Mouse (Mus musculus) heart, embryonic 15.5 days (tissue): ENCODE data around the gene Tmem72. TPM values are rescaled to one million over a fixed set of nuclear protein-coding genes. Genes with fewer than 3 reads are reported as not detected.

Source experiments
- ATAC-seq: fragments of 200-750 bp; cut with Nextera tagmentation; replicated peaks from 2 replicates; pipeline ENCODE4 v1.8.0; 2017; ENCODE audit warnings: low read depth, moderate TSS enrichment; ENCODE audit not compliant: insufficient number of reproducible peaks, insufficient read depth, low FRiP score
- H3K27ac ChIP-seq: fragments of 300-500 bp; sonication (generic); 2 replicates; pipeline ENCODE4 v1.5.1; 2015; ENCODE audit warnings: mild to moderate bottlenecking, inconsistent platforms
- H3K27me3 ChIP-seq: fragments of 300-500 bp; sonication (generic); 2 replicates; pipeline ENCODE4 v1.6.1; 2015; ENCODE audit warnings: inconsistent platforms
- H3K36me3 ChIP-seq: fragments of 300-500 bp; sonication (generic); 2 replicates; pipeline ENCODE4 v1.6.1; 2015; ENCODE audit warnings: mild to moderate bottlenecking, inconsistent platforms
- H3K4me1 ChIP-seq: fragments of 300-500 bp; sonication (generic); replicated peaks from 2 replicates; pipeline ENCODE4 v1.6.1; 2015; ENCODE audit warnings: inconsistent platforms
- H3K4me2 ChIP-seq: fragments of 300-500 bp; sonication (generic); 2 replicates; pipeline ENCODE4 v1.6.1; 2015; ENCODE audit warnings: inconsistent platforms, mild to moderate bottlenecking, moderate library complexity
- H3K4me3 ChIP-seq: fragments of 300-500 bp; sonication (generic); 2 replicates; pipeline ENCODE4 v1.5.1; 2015; ENCODE audit warnings: mild to moderate bottlenecking, inconsistent platforms
- H3K9ac ChIP-seq: fragments of 300-500 bp; sonication (generic); 2 replicates; pipeline ENCODE4 v1.6.1; 2015; ENCODE audit warnings: mild to moderate bottlenecking, inconsistent platforms
- H3K9me3 ChIP-seq: fragments of 300-500 bp; sonication (generic); replicated peaks from 2 replicates; pipeline ENCODE4 v1.6.1; 2016; ENCODE audit warnings: inconsistent platforms
- WGBS: fragments of 180-500 bp; shearing (Covaris S2); methylation state at CpG from one replicate; pipeline ENCODE4 v1.1.7; 2015; ENCODE audit warnings: mixed read lengths; 5-methylcytosine and 5-hydroxymethylcytosine counted together
- polyA plus RNA-seq: library from polyadenylated mRNA; unstranded; fragments of >200 nt; fragmentation: Nextera tagmentation; extraction: Ambion mirVana; gene quantifications from 2 replicates; pipeline ENCODE4 v1.2.1, GENCODE M21; 2015

Tmem72 gene
- polyA plus RNA-seq, 1 experiment from 2014 or later = 0.04 TPM

DNA sequence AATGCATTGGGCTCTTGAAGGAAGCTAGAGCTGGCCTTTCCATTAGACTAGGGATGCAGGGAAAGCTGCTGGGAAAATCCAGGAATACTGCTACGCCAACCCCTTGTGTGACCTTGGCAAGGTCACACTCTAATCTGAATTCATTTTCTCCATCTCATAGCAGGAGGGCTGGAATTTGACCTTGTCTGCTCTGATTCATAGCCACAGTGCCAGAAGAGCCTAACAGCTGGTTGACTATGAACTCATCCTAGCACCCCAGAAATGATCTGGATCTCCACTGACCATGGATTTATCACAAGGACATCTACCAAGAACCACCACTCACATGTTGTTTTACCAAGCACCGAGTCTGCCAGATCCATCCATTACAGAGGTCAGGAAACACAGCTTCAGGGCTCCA lies 1.5 kb downstream of the Tmem72 start:
- no peaks in the 10 kb centered on the region for H3K27me3 ChIP-seq
- H3K9ac ChIP-seq = no peak overlapping the region
- WGBS = 67% methylated on average over 2 of the region's 2 CpGs
- H3K9me3 ChIP-seq = no peaks in the 10 kb centered on the region
- ATAC-seq = no peak
- no peak overlapping the region for H3K4me3 ChIP-seq
- H3K27ac ChIP-seq = 0 out of 2 replicates have a peak overlapping the region, but pooled peaks have one; percentile 9
- H3K4me2 ChIP-seq = no peak overlapping the region
- H3K36me3 ChIP-seq = no peaks in the 10 kb centered on the region
- H3K4me1 ChIP-seq = peaks cover 26% of the 10 kb centered on the region

GRCm38 (mm10) chr6:116714576-116714975 lies 2.1 kb downstream of the Tmem72 start:
- Histone ChIP-seq H3K4me2 (no peak overlapping the region), H3K27ac (peak overlapping the region; percentile 31; the same call in 1 of the 2 replicates), H3K4me1 (peaks cover 26% of the 10 kb centered on the region), H3K4me3 (no peak overlapping the region), H3K36me3 (no peaks in the 10 kb centered on the region), H3K9me3 (no peaks in the 10 kb centered on the region), H3K9ac (no peak overlapping the region), H3K27me3 (no peaks in the 10 kb centered on the region)
- WGBS = 65% methylated on average over 5 of the region's 5 CpGs
- no peak for ATAC-seq

GRCm38 (mm10) chr6:116713966-116714365 lies 2.7 kb downstream of the Tmem72 start:
- Histone ChIP-seq H3K9ac (no peak overlapping the region), H3K4me3 (no peak overlapping the region), H3K4me1 (peaks cover 24% of the 10 kb centered on the region), H3K36me3 (no peaks in the 10 kb centered on the region), H3K9me3 (no peaks in the 10 kb centered on the region), H3K27me3 (no peaks in the 10 kb centered on the region), H3K27ac (no peak overlapping the region), H3K4me2 (no peak overlapping the region)
- no peak for ATAC-seq
- 76% methylated on average over 3 of the region's 3 CpGs for WGBS

DNA sequence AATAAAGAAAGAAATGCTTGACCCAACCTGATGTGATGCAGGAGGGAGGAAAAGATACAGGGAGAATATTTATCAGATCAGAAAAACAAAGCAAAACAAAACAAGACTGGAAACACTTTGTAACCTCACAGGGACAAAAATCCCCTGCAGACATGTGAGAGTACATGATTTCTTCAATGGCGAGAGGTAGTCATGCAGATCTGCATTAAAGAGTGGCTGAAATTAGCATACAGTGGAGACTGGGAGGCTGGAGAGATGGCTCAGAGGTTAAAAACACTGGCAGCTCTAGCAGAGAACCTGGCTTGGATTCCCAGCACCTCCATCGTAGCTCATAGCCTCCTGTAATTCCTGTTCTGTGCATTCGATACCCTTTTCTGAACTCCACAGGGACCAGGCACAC lies 4.2 kb downstream of the Tmem72 start:
- Histone ChIP-seq H3K36me3 (no peaks in the 10 kb centered on the region), H3K4me1 (peaks cover 21% of the 10 kb centered on the region), H3K4me3 (no peak overlapping the region), H3K9ac (no peak overlapping the region), H3K27me3 (no peaks in the 10 kb centered on the region), H3K4me2 (no peak overlapping the region), H3K27ac (no peak overlapping the region), H3K9me3 (no peaks in the 10 kb centered on the region)
- no peak for ATAC-seq
- WGBS = 90% methylated on average over 3 of the region's 3 CpGs

DNA sequence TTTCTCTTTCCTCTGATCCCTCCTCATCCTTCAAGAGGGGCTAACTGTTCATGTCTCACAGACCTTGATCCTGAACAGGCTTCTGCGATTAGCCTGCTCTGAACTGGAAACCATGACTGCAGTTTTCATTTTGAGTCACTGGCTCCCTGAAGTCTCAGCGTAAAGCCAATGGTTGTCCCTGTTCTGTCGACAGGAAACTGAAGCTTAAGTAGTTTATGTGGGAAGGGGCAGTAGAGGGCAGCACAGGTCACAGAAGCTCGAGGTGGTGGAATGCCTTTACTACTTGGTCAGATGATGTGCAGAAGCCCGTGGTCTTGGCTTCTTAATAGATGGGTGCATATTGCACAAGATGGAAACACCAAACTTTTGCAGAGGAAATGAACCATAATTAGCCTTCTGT lies 4.7 kb downstream of the Tmem72 start:
- H3K4me3 ChIP-seq = no peak overlapping the region
- no peak for ATAC-seq
- H3K9ac ChIP-seq = no peak overlapping the region
- no peaks in the 10 kb centered on the region for H3K9me3 ChIP-seq
- H3K4me2 ChIP-seq = no peak overlapping the region
- whole genome bisulfite sequencing = 12% methylated on average over 5 of the region's 5 CpGs
- no peak overlapping the region for H3K27ac ChIP-seq
- peaks cover 21% of the 10 kb centered on the region for H3K4me1 ChIP-seq
- no peaks in the 10 kb centered on the region for H3K27me3 ChIP-seq
- no peaks in the 10 kb centered on the region for H3K36me3 ChIP-seq

GRCm38 (mm10) chr6:116704320-116704719 lies 12.4 kb downstream of the Tmem72 start:
- 70% methylated on average over 6 of the region's 6 CpGs for WGBS
- Histone ChIP-seq H3K4me3 (no peak overlapping the region), H3K4me2 (no peak overlapping the region), H3K9me3 (no peaks in the 10 kb centered on the region), H3K9ac (no peak overlapping the region), H3K27ac (no peak overlapping the region), H3K27me3 (no peaks in the 10 kb centered on the region), H3K36me3 (no peaks in the 10 kb centered on the region), H3K4me1 (no peaks in the 10 kb centered on the region)
- ATAC-seq = no peak

- no peak overlapping the region for H3K9ac ChIP-seq
- no peak for ATAC-seq
Observed at GRCm38 (mm10) chr6:116700821-116701220, 15.9 kb downstream of the Tmem72 start.

GRCm38 (mm10) chr6:116697896-116698425 lies 18.8 kb downstream of the Tmem72 start:
- Histone ChIP-seq H3K9me3 (no peaks in the 10 kb centered on the region), H3K9ac (no peak overlapping the region), H3K4me1 (no peaks in the 10 kb centered on the region), H3K36me3 (no peaks in the 10 kb centered on the region), H3K4me2 (no peak overlapping the region), H3K27ac (no peak overlapping the region), H3K4me3 (no peak overlapping the region), H3K27me3 (0 out of 2 replicates have a peak, but pooled peaks cover 3% of the 10 kb centered on the region)
- 75% methylated on average over 4 of the region's 4 CpGs for WGBS
- no peak for ATAC-seq

More at GRCm38 (mm10) chr6:116700821-116701220, 15.9 kb downstream of the Tmem72 start:
- Histone ChIP-seq H3K27me3 (0 out of 2 replicates have a peak, but pooled peaks cover 3% of the 10 kb centered on the region), H3K4me1 (no peaks in the 10 kb centered on the region), H3K9me3 (no peaks in the 10 kb centered on the region), H3K4me3 (no peak overlapping the region), H3K36me3 (no peaks in the 10 kb centered on the region), H3K4me2 (no peak overlapping the region), H3K27ac (no peak overlapping the region)

DNA sequence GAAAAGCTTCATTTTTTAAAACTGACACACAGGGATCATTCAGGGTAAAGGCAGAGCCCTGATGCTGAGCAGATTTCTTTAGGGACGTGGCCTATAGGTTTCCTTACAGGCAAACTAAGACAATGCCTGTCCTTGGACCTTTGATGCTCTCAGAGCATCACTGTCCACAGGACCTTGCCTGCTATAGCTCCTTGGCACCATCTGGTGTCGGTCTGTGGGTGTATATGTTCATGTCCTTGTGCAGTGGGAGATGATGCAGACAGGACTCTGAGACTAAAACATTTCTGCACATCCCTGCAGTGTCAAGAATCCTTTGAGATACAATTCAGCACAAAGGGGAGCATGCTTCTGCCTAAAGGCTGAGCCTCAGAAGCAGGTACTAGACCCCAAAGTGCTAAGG lies 19.3 kb downstream of the Tmem72 start:
- Histone ChIP-seq H3K27me3 (0 out of 2 replicates have a peak, but pooled peaks cover 3% of the 10 kb centered on the region), H3K4me3 (no peak overlapping the region), H3K4me2 (no peak overlapping the region), H3K9me3 (no peaks in the 10 kb centered on the region), H3K27ac (no peak overlapping the region), H3K36me3 (no peaks in the 10 kb centered on the region), H3K9ac (no peak overlapping the region), H3K4me1 (no peaks in the 10 kb centered on the region)
- no peak for ATAC-seq
- WGBS = 57% methylated on average over 2 of the region's 2 CpGs

GRCm38 (mm10) chr6:116694346-116694745 lies 22.4 kb downstream of the Tmem72 start:
- Histone ChIP-seq H3K4me2 (no peak overlapping the region), H3K4me1 (no peaks in the 10 kb centered on the region), H3K36me3 (no peaks in the 10 kb centered on the region), H3K4me3 (no peak overlapping the region), H3K9ac (no peak overlapping the region), H3K27me3 (0 out of 2 replicates have a peak, but pooled peaks cover 3% of the 10 kb centered on the region), H3K9me3 (no peaks in the 10 kb centered on the region), H3K27ac (no peak overlapping the region)
- WGBS = 58% methylated on average over 3 of the region's 3 CpGs
- ATAC-seq = no peak

DNA sequence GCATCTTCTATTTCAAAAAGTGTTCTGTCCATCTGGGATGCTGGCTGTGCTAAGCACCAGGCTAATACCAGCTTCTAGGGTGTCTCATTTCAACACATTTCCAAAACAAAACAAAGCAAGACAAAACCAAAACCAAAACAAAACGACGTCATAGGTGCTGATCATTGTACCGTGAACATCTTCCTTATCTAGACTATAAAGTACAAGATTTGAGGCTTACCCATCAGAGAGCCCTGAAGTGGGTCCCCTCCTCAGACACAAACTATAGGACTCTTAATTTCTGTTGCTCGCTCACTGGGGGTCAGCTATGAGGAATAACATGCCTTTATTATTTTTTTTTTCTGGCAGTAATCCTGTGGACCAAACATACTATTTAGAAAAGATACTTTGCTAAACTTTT lies 23.1 kb downstream of the Tmem72 start:
- whole genome bisulfite sequencing = 76% methylated on average over 4 of the region's 4 CpGs
- H3K4me3 ChIP-seq = no peak overlapping the region
- no peak overlapping the region for H3K4me2 ChIP-seq
- no peak overlapping the region for H3K9ac ChIP-seq
- H3K4me1 ChIP-seq = no peaks in the 10 kb centered on the region
- H3K9me3 ChIP-seq = no peaks in the 10 kb centered on the region
- no peak overlapping the region for H3K27ac ChIP-seq
- H3K36me3 ChIP-seq = no peaks in the 10 kb centered on the region
- ATAC-seq = no peak
- 0 out of 2 replicates have a peak, but pooled peaks cover 3% of the 10 kb centered on the region for H3K27me3 ChIP-seq

DNA sequence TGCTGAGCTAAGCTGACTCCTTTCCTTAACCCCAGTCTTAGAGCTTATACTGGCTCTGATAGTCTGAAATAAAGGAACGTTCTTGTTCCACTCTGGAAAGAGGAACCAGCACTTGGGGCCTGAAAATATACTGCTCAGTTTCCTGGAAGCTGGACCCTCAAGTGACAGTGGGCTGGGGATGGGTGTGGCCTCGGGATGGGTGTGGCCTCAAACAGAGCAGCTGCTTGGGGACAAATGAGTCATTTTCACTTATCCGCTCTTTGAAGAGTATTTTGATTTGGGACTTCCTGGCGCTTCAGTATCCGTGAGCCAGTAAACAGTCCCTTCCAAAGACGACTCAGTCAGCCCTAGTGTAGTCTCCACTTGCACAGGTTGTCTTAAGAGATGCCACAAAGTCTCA lies 34.4 kb downstream of the Tmem72 start:
- Histone ChIP-seq H3K9me3 (no peaks in the 10 kb centered on the region), H3K36me3 (no peaks in the 10 kb centered on the region), H3K4me1 (peaks cover 11% of the 10 kb centered on the region), H3K4me2 (no peak overlapping the region), H3K27me3 (no peaks in the 10 kb centered on the region), H3K27ac (no peak overlapping the region), H3K4me3 (no peak overlapping the region), H3K9ac (no peak overlapping the region)
- ATAC-seq = no peak
- 49% methylated on average over 6 of the region's 6 CpGs for WGBS
